Mouse (Mus musculus): Measurements from ENCODE around the gene Ikzf3.

- TF ChIP-seq CTCF (conservative IDR thresholded peaks at IDR 0.05; ENCODE audit: insufficient read depth, insufficient read length, low read depth, low read length): no peak
- TF ChIP-seq POLR2A (IDR thresholded peaks at IDR 0.05; ENCODE audit: low read depth, low read length): no peak
Observed at GRCm38 (mm10) chr11:98472696-98473095, 73.1 kb downstream of the Ikzf3 start.

Data from kidney, adult 2 months (tissue).